Mouse (Mus musculus) small intestine, adult 2 months (tissue): Measurements from ENCODE around the gene Sucla2. TPM values are rescaled to one million over a fixed set of nuclear protein-coding genes. Genes with fewer than 3 reads are reported as not detected.

Source experiments
- H3K27ac ChIP-seq: fragments of 200-500 bp; 2 replicates; pipeline ENCODE4 v1.5.1; 2012; ENCODE audit warnings: low read depth, low read length, control low read depth, inconsistent platforms; ENCODE audit not compliant: insufficient read depth
- H3K27me3 ChIP-seq: fragments of 200-500 bp; 2 replicates; pipeline ENCODE4 v1.6.1; 2012; ENCODE audit warnings: mild to moderate bottlenecking, moderate library complexity, low read length, inconsistent platforms; ENCODE audit not compliant: control insufficient read depth, insufficient read depth
- H3K36me3 ChIP-seq: fragments of 200-500 bp; 2 replicates; pipeline ENCODE4 v1.6.1; 2012; ENCODE audit warnings: mild to moderate bottlenecking, low read length, control low read depth, inconsistent platforms; ENCODE audit not compliant: control insufficient read depth, insufficient read depth
- H3K4me1 ChIP-seq: fragments of 200-500 bp; 2 replicates; pipeline ENCODE4 v1.6.1; 2012; ENCODE audit warnings: low read length, inconsistent platforms, mixed read lengths; ENCODE audit not compliant: control insufficient read depth, insufficient read depth, insufficient read length
- H3K4me3 ChIP-seq: fragments of 200-500 bp; 2 replicates; pipeline ENCODE4 v1.5.1; 2012; ENCODE audit warnings: low read depth, mild to moderate bottlenecking, control low read depth, inconsistent platforms, low read length, moderate library complexity
- CTCF ChIP-seq: fragments of 200-500 bp; IDR thresholded peaks from 2 replicates; pipeline ENCODE4 v1.5.1; 2012; ENCODE audit warnings: low read depth, mild to moderate bottlenecking, control low read depth, inconsistent platforms, low read length, moderate library complexity, mixed read lengths; ENCODE audit not compliant: insufficient replicate concordance, insufficient read length; ENCODE audit errors: extremely low read depth
- POLR2A ChIP-seq: fragments of 200-500 bp; IDR thresholded peaks from 2 replicates; pipeline ENCODE4 v1.6.1; 2012; ENCODE audit warnings: low read depth, mild to moderate bottlenecking, control low read depth, inconsistent platforms, low read length, moderate library complexity
- WGBS: fragments of 180-500 bp; shearing (Covaris S2); methylation state at CpG from one replicate; pipeline ENCODE4 v1.1.7; 2018; 5-methylcytosine and 5-hydroxymethylcytosine counted together
- polyA plus RNA-seq: library from polyadenylated mRNA; depleted of rRNA; stranded (reverse); fragments of >200 nt; gene quantifications from 2 replicates; pipeline ENCODE4 v1.2.3, GENCODE M21; 2012; rRNA removed

Gene Sucla2
- 8.8 and 17.4 TPM in 2 replicates for polyA plus RNA-seq

GRCm38 (mm10) chr14:73524766-73525448, at the start of gene Sucla2:
Sucla2 (plus strand) TSS chr14:73525319.
- H3K36me3 ChIP-seq, result no peaks in the 10 kb centered on the region
- H3K27me3 ChIP-seq, result no peaks in the 10 kb centered on the region
- peak within 1 kb of the TSS; percentile 95 for H3K27ac ChIP-seq
- no peaks in the 10 kb centered on the region for H3K4me1 ChIP-seq
- under 1% methylated on average over 41 of the region's 41 CpGs for WGBS
- TF ChIP-seq CTCF, result peak; percentile 100
- TF ChIP-seq POLR2A, result 0 out of 2 replicates have a peak, but pooled peaks have one; percentile 8
- H3K4me3 ChIP-seq, result peak within 1 kb of the TSS; percentile 74

GRCm38 (mm10) chr14:73475506-73475905, 49.6 kb upstream of the Sucla2 start:
- H3K4me3 ChIP-seq, result no peak overlapping the region
- WGBS, result 75% methylated on average over 7 of the region's 7 CpGs
- H3K27me3 ChIP-seq, result no peaks in the 10 kb centered on the region
- no peaks in the 10 kb centered on the region for H3K36me3 ChIP-seq
- H3K27ac ChIP-seq, result peak overlapping the region; percentile 68
- no peaks in the 10 kb centered on the region for H3K4me1 ChIP-seq
- TF ChIP-seq CTCF (no peak), POLR2A (no peak)

DNA sequence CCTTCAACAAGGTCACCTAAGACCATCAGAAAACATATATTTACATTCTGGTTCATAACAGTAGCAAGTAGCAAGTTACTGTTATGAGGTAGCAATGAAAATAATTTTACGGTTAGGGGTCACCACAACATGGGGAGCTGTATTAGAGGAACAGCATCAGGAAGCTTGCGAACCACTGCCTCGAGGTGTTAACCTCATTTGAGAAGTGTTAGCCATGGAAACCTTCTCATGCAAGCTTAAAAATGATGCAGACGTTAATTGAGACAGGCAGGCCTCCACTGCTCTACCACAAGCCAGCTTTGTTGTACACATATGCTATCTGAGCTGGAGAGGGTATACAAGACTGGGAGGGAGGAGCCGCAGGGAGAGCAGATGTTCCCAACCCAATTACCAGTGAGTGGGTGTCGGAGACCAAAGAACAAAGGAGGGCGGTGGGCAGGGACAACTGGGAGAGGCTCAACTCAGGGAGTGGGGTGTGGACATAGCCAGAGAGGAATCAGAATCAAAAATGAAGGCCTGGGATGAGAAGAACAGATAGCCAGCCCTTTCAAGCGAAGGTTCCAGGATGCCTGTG, 48.7 kb upstream of the Sucla2 start:
- TF ChIP-seq CTCF (no peak), POLR2A (no peak)
- Histone ChIP-seq H3K4me3 (no peak overlapping the region), H3K4me1 (no peaks in the 10 kb centered on the region), H3K27me3 (no peaks in the 10 kb centered on the region), H3K36me3 (no peaks in the 10 kb centered on the region), H3K27ac (peak overlapping the region; percentile 33; the same call in 1 of the 2 replicates)
- WGBS, result 73% methylated on average over 8 of the region's 8 CpGs

DNA sequence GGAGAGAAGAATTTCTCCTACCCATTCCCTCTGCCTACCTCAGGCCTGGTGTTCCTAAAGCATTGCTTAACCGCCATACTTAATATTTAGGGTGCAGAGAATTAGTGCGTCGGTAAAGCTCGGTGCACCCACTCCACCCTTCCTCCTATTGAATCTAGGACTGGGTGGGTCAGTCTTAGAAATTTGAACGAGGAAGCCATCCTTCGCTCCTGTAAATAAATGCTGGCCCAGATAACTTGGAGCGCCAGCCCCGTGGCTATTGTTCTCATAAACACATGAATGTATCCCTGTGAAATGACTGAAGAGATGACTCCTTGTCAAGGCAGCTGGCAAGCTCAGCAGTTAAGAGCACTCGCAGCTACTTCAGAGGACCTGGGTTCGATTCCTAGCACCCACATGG, 48.0 kb upstream of the Sucla2 start:
- no peak overlapping the region for H3K4me3 ChIP-seq
- TF ChIP-seq POLR2A, result no peak
- no peak for TF ChIP-seq CTCF
- H3K4me1 ChIP-seq, result no peaks in the 10 kb centered on the region
- H3K27me3 ChIP-seq, result no peaks in the 10 kb centered on the region
- no peaks in the 10 kb centered on the region for H3K36me3 ChIP-seq
- 89% methylated on average over 10 of the region's 10 CpGs for WGBS
- peak overlapping the region; percentile 33; the same call in 1 of the 2 replicates for H3K27ac ChIP-seq

GRCm38 (mm10) chr14:73478321-73478720, 46.8 kb upstream of the Sucla2 start:
- Histone ChIP-seq H3K27me3 (no peaks in the 10 kb centered on the region), H3K27ac (no peak overlapping the region), H3K36me3 (no peaks in the 10 kb centered on the region), H3K4me3 (no peak overlapping the region), H3K4me1 (no peaks in the 10 kb centered on the region)
- WGBS, result 84% methylated on average over 3 of the region's 3 CpGs
- TF ChIP-seq CTCF (no peak), POLR2A (no peak)

DNA sequence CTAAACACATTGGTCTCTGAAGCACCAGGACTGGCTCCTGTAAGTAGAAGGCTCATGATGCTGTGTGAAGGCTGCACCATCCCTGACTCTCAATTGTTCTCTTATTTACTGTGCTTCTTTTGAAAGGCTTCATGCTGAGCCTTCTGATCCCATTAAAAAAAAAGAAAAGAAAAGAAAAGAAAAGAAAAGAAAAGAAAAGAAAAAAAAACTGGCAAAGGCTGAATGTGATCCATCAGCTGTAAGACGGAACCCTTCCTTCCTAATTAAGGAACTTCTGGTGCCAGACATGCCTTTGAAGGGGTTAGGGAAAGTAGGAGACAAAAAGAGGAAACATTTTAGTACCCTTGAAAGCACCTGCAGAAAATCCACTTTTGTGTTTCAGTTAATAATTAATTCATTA, 45.3 kb upstream of the Sucla2 start:
- Histone ChIP-seq H3K36me3 (no peaks in the 10 kb centered on the region), H3K4me3 (no peak overlapping the region), H3K4me1 (no peaks in the 10 kb centered on the region), H3K27me3 (no peaks in the 10 kb centered on the region), H3K27ac (no peak overlapping the region)
- no peak for TF ChIP-seq POLR2A
- TF ChIP-seq CTCF, result no peak
- 89% methylated on average over 1 of the region's 1 CpGs for WGBS

GRCm38 (mm10) chr14:73483516-73484229, 41.4 kb upstream of the Sucla2 start:
- no peak overlapping the region for H3K27ac ChIP-seq
- no peaks in the 10 kb centered on the region for H3K27me3 ChIP-seq
- no peaks in the 10 kb centered on the region for H3K36me3 ChIP-seq
- H3K4me3 ChIP-seq, result no peak overlapping the region
- 81% methylated on average over 5 of the region's 5 CpGs for WGBS
- no peaks in the 10 kb centered on the region for H3K4me1 ChIP-seq
- no peak for TF ChIP-seq POLR2A
- TF ChIP-seq CTCF, result no peak
